Mouse (Mus musculus) CD4-positive helper T cell, adult 2 months (primary cell): ENCODE results near the gene Rag1.

Experiments used
- DNase-seq: peaks from one replicate; pipeline ENCODE4 v3.0.0-alpha.2; 2012; ENCODE audit warnings: low read depth, missing footprints, low spot score

Gene Rag1

GRCm38 (mm10) chr2:101591356-101591755 is 57.9 kb downstream of the Rag1 start:
- DNase-seq = no peak
